Mouse (Mus musculus) cerebellum, adult 2 months (tissue): ENCODE data around the gene Rnf151. TPM values are rescaled to one million over a fixed set of nuclear protein-coding genes. Genes with fewer than 3 reads are reported as not detected.
"Not testable (repeated sequence)": the region's sequence is repeated elsewhere in the genome, so short reads cannot be mapped to it uniquely, and the experiment has no call there.

ENCODE experiments used
- DNase-seq, 2 experiments: peaks; one replicate each; pipeline ENCODE4 v3.0.0; 2021
- H3K27ac ChIP-seq: fragments of 200-500 bp; 2 replicates; pipeline ENCODE4 v1.5.1; 2012; ENCODE audit warnings: low read length, control low read depth, inconsistent platforms; ENCODE audit not compliant: insufficient read depth
- H3K27me3 ChIP-seq: fragments of 200-500 bp; 2 replicates; pipeline ENCODE4 v1.6.1; 2012; ENCODE audit warnings: inconsistent platforms, mild to moderate bottlenecking, low read length, moderate library complexity; ENCODE audit not compliant: control insufficient read depth, insufficient read depth
- H3K4me1 ChIP-seq: fragments of 200-500 bp; 2 replicates; pipeline ENCODE4 v1.6.1; 2011; ENCODE audit warnings: low read length; ENCODE audit not compliant: control insufficient read depth, insufficient read depth
- H3K4me3 ChIP-seq: fragments of 200-500 bp; replicated peaks from 2 replicates; pipeline ENCODE3; 2011; ENCODE audit warnings: mild to moderate bottlenecking, low read depth, low read length, control low read depth; ENCODE audit not compliant: insufficient read depth
- CTCF ChIP-seq: fragments of 200-500 bp; IDR thresholded peaks from 2 replicates; pipeline ENCODE4 v1.5.1; 2011; ENCODE audit warnings: low read depth, mild to moderate bottlenecking, control low read depth, low read length, moderate library complexity, borderline replicate concordance; ENCODE audit not compliant: insufficient read depth
- POLR2A ChIP-seq: fragments of 200-500 bp; IDR thresholded peaks from 2 replicates; pipeline ENCODE4 v1.6.1; 2011; ENCODE audit warnings: low read length, control low read depth, borderline replicate concordance; ENCODE audit not compliant: insufficient read depth
- WGBS: fragments of 180-500 bp; shearing (Covaris S2); methylation state at CpG from one replicate; pipeline ENCODE4 v1.1.7; 2018; 5-methylcytosine and 5-hydroxymethylcytosine counted together
- polyA plus RNA-seq: library from polyadenylated mRNA; depleted of rRNA; stranded (reverse); fragments of >200 nt; gene quantifications from 2 replicates; pipeline ENCODE4 v1.2.3, GENCODE M21; 2012

The Rnf151 gene
- polyA plus RNA-seq, 1 experiment: 0.18 TPM

- Histone ChIP-seq H3K4me1 (peaks cover 4% of the 10 kb centered on the region), H3K27me3 (no peaks in the 10 kb centered on the region), H3K27ac (peak overlapping the region; percentile 52), H3K4me3 (peak overlapping the region; percentile 88)
- under 1% methylated on average over 61 of the region's 61 CpGs for WGBS
- DNase-seq: peak; percentile 97 to 99
- no peak for TF ChIP-seq CTCF
- peak; percentile 96 for TF ChIP-seq POLR2A
These were observed 1.8 kb upstream of the Rnf151 start for GRCm38 (mm10) chr17:24719494-24720222.

GRCm38 (mm10) chr17:24718938-24719337 lies 1.1 kb upstream of the Rnf151 start:
- not testable (repeated sequence) for H3K4me1 ChIP-seq, H3K27me3 ChIP-seq, DNase-seq, H3K27ac ChIP-seq
- 70% methylated on average over 5 of the region's 5 CpGs for WGBS
- peak overlapping the region; percentile 66 for H3K4me3 ChIP-seq

DNA sequence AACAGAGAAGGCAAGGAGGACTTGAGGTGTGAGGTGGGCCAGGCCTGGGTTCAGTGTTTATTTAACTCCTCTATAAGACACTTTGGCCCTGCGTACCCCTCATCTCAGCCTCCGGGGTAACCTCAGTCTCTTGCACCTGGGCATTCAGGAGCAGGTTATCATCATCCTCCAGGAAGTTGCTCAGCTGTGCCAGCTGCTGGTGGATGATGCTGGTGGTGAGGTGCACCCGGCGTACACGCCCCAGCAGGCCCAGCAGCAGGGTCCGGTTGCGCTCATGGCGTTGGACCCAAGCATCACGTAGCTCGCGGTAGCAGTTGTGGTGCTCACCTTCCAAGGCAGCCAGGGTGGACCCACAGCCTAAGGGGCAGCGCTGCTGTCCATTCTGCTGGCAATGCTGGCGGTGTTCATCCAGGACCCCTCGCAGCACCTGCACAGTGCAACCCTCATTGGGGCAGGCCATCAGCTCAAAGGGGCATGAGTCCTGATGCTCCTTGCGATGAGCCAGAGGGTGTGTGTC lies 1.6 kb downstream of the Rnf151 start:
- TF ChIP-seq POLR2A (no peak), CTCF (no peak)
- 93% methylated on average over 15 of the region's 15 CpGs for WGBS
- no peak for DNase-seq
- Histone ChIP-seq H3K4me3 (no peak overlapping the region), H3K27me3 (no peaks in the 10 kb centered on the region), H3K27ac (no peak overlapping the region), H3K4me1 (no peaks in the 10 kb centered on the region)

GRCm38 (mm10) chr17:24715556-24715955 lies 2.3 kb downstream of the Rnf151 start:
- Histone ChIP-seq H3K27me3 (no peaks in the 10 kb centered on the region), H3K4me1 (no peaks in the 10 kb centered on the region), H3K27ac (no peak overlapping the region), H3K4me3 (no peak overlapping the region)
- 52% methylated on average over 6 of the region's 6 CpGs for WGBS
- TF ChIP-seq CTCF (no peak), POLR2A (no peak)
- no peak for DNase-seq

- no peak for TF ChIP-seq CTCF
- TF ChIP-seq POLR2A: no peak
- WGBS: 27% methylated on average over 2 of the region's 2 CpGs
- no peak for DNase-seq
- Histone ChIP-seq H3K27me3 (no peaks in the 10 kb centered on the region), H3K27ac (no peak overlapping the region), H3K4me3 (no peak overlapping the region), H3K4me1 (no peaks in the 10 kb centered on the region)
These were observed 9.2 kb downstream of the Rnf151 start for GRCm38 (mm10) chr17:24708646-24709045.

DNA sequence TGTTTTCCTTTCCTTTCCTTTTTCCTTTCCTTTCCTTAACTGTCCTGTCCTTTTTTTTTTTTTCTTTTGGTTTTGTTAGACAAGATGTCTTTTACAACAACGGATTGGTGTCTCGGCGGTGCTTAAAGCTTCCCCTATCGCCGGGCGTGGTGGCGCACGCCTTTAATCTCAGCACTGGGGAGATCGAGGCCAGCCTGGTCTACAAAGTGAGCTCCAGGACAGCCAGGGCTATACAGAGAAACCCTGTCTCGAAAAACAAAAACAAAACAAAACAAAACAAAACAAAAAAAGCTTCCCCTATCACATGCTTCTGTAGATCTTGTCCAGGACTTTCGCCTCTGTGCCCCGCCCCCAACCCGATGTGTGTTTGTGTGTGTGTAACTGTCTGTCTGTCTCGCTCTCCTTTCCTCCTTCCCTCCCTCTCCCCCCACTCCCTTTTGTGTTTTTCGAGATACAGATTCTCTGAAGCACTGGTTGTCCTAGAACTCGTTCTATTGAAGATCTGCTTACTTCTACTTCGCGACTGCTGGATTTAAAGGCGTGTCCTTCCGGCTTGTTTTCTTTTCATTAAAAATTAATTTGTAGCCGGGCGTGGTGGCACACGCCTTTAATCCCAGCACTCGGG lies 9.9 kb downstream of the Rnf151 start:
- peak overlapping the region; percentile 82 for H3K4me3 ChIP-seq
- no peak for TF ChIP-seq POLR2A
- no peak for TF ChIP-seq CTCF
- WGBS: 3% methylated on average over 24 of the region's 24 CpGs

GRCm38 (mm10) chr17:24706982-24707800 lies 10.7 kb downstream of the Rnf151 start, which contains the start of gene Tbl3:
Tbl3 (minus strand) TSS chr17:24707660.
- 3% methylated on average over 32 of the region's 32 CpGs for WGBS

More for the DNA sequence above, 9.9 kb downstream of the Rnf151 start:
- no peaks in the 10 kb centered on the region for H3K27me3 ChIP-seq
- H3K27ac ChIP-seq: no peak overlapping the region; the same call in 1 of the 2 replicates
- no peak for DNase-seq
- H3K4me1 ChIP-seq: no peaks in the 10 kb centered on the region

GRCm38 (mm10) chr17:24705821-24706220 lies 12.0 kb downstream of the Rnf151 start:
- no peaks in the 10 kb centered on the region for H3K27me3 ChIP-seq
- H3K4me1 ChIP-seq: no peaks in the 10 kb centered on the region
- no peak for DNase-seq
- WGBS: 96% methylated on average over 3 of the region's 3 CpGs
- no peak overlapping the region for H3K4me3 ChIP-seq
- no peak for TF ChIP-seq CTCF
- TF ChIP-seq POLR2A: no peak
- H3K27ac ChIP-seq: no peak overlapping the region

More at GRCm38 (mm10) chr17:24706982-24707800, 10.7 kb downstream of the Rnf151 start, which contains the start of gene Tbl3:
- H3K4me3 ChIP-seq: peak within 1 kb of the TSS; percentile 82
- no peaks in the 10 kb centered on the region for H3K4me1 ChIP-seq
- H3K27ac ChIP-seq: peak within 1 kb of the TSS; percentile 26; the same call in 1 of the 2 replicates
- no peaks in the 10 kb centered on the region for H3K27me3 ChIP-seq
- TF ChIP-seq CTCF: no peak
- peak; percentile 95 for TF ChIP-seq POLR2A
- DNase-seq: peak; percentile 94 to 95
